Mouse (Mus musculus) gastrocnemius, postnatal 4 days (tissue): Measurements from ENCODE around the gene Abcb6. TPM values are rescaled to one million over a fixed set of nuclear protein-coding genes. Genes with fewer than 3 reads are reported as not detected.

ENCODE experiments used
- microRNA-seq: library from miRNA; unstranded; fragments of <30 nt; microRNA quantifications from one replicate; pipeline ENCODE4 v1.2.0, GENCODE M21; 2021
- total RNA-seq, 2 experiments: library from RNA; stranded (reverse); gene quantifications; 2 replicates each; pipeline ENCODE4 v1.2.3; 2021

Abcb6 gene
- total RNA-seq, 2 experiments from 2014 or later: 29.8 to 31.8 TPM

Small RNA genes lying within 50 kb of the gene (microRNA-seq; reads per million reads assigned to microRNA genes)
- gene Gm27943: not detected

Other genes with a start within 250 kb of the Abcb6 start
- not detected for gene Cfap65, start 244.8 kb downstream of the Abcb6 start, total RNA-seq
- under 1 TPM; 0.15 to 0.21 TPM for gene Ihh, start 228.7 kb downstream of the Abcb6 start, total RNA-seq
- gene Nhej1, start 55.2 kb downstream of the Abcb6 start, total RNA-seq: 1 to 10 TPM; 3.5 to 5.3 TPM
- under 1 TPM; 0.16 to 0.39 TPM for gene Slc23a3, start 46.5 kb downstream of the Abcb6 start, total RNA-seq
- gene Cnppd1, start 37.7 kb downstream of the Abcb6 start, total RNA-seq: 10 to 100 TPM; 29.1 to 29.7 TPM
- gene Retreg2, start 37.6 kb downstream of the Abcb6 start, total RNA-seq: 10 to 100 TPM; 31.3 to 31.5 TPM
- 10 to 100 TPM; 15.6 to 17.5 TPM for gene Zfand2b, start 11.7 kb downstream of the Abcb6 start, total RNA-seq
- gene Ankzf1, start 11.8 kb upstream of the Abcb6 start, total RNA-seq: 10 to 100 TPM in 1 of 2 experiments, 1 to 10 TPM in 1; 9.4 to 12.7 TPM
- 10 to 100 TPM; 47.0 to 51.4 TPM for gene Atg9a, start 11.8 kb upstream of the Abcb6 start, total RNA-seq
- gene Glb1l, start 30.4 kb upstream of the Abcb6 start, total RNA-seq: 10 to 100 TPM; 10.5 to 11.9 TPM
- gene Stk16, start 30.4 kb upstream of the Abcb6 start, total RNA-seq: 10 to 100 TPM; 47.4 to 49.0 TPM
- 100 to 1,000 TPM; 486 to 515 TPM for gene Tuba4a, start 39.5 kb upstream of the Abcb6 start, total RNA-seq
- not detected for gene A630095N17Rik, start 51.7 kb upstream of the Abcb6 start, total RNA-seq
- 10 to 100 TPM; 41.5 to 48.8 TPM for gene Dnajb2, start 56.0 kb upstream of the Abcb6 start, total RNA-seq
- under 1 TPM; 0.07 to 0.23 TPM for gene Ptprn, start 84.1 kb upstream of the Abcb6 start, total RNA-seq
- not detected for gene Resp18, start 98.0 kb upstream of the Abcb6 start, total RNA-seq
- gene Dnpep, start 137.6 kb upstream of the Abcb6 start, total RNA-seq: 10 to 100 TPM; 65.0 to 70.5 TPM
- gene Des, start 179.9 kb upstream of the Abcb6 start, total RNA-seq: 1,000 to 10,000 TPM; 1,760 to 1,859 TPM
- gene Speg, start 194.9 kb upstream of the Abcb6 start, total RNA-seq: 100 to 1,000 TPM; 156 to 170 TPM